Mouse (Mus musculus) bone marrow macrophage, adult 2 months (primary cell): ENCODE data around the gene Nckap5l. TPM values are rescaled to one million over a fixed set of nuclear protein-coding genes. Genes with fewer than 3 reads are reported as not detected.
A peak's percentile ranks its signal among the peaks of the same experiment; 100 is the strongest.

Experiments
- H3K27ac ChIP-seq: 2 replicates; pipeline ENCODE4 v1.5.1; 2012; ENCODE audit warnings: low read depth, low read length; ENCODE audit not compliant: insufficient read depth
- H3K4me1 ChIP-seq: 2 replicates; pipeline ENCODE4 v1.6.1; 2012; ENCODE audit warnings: low read length; ENCODE audit not compliant: control insufficient read depth, insufficient read depth
- H3K4me3 ChIP-seq: 2 replicates; pipeline ENCODE4 v1.5.1; 2012; ENCODE audit warnings: mild to moderate bottlenecking, low read length, moderate library complexity; ENCODE audit not compliant: insufficient read depth
- CTCF ChIP-seq: IDR thresholded peaks from 2 replicates; pipeline ENCODE4 v1.5.1; 2012; ENCODE audit warnings: low read depth, mild to moderate bottlenecking, low read length, moderate library complexity
- POLR2A ChIP-seq: IDR thresholded peaks from 2 replicates; pipeline ENCODE4 v1.6.1; 2012; ENCODE audit warnings: mild to moderate bottlenecking, low read depth, low read length, borderline replicate concordance
- polyA plus RNA-seq: library from polyadenylated mRNA; stranded (reverse); fragments of >200 nt; gene quantifications from 2 replicates; pipeline ENCODE4 v1.2.4, GENCODE M21; 2012; ENCODE audit not compliant: missing spikeins, insufficient read depth, insufficient read length

The Nckap5l gene
- polyA plus RNA-seq, 1 experiment = 4.0 TPM

DNA sequence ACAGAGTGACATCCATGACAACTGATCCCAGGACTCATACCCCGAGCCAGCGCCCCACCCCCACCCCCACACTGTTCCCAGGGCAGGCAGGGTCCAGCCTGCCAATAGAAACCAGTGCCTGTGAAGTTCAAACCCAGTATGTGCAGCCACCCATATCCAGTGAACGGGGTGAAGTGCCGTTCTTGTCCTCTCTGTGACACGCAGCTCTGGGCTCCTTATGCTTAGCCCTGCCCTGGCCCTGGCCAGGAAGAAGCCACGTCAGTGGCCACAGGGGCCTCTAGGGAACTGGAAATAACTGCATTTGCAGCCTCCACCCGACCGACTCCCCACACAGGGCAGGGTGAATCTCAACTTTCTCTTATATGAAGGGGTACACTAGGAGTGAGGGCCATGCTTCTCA lies 25.6 kb downstream of the Nckap5l start:
- TF ChIP-seq POLR2A (no peak), CTCF (no peak)
- Histone ChIP-seq H3K4me1 (peaks cover 8% of the 10 kb centered on the region), H3K4me3 (no peak overlapping the region), H3K27ac (no peak overlapping the region)

DNA sequence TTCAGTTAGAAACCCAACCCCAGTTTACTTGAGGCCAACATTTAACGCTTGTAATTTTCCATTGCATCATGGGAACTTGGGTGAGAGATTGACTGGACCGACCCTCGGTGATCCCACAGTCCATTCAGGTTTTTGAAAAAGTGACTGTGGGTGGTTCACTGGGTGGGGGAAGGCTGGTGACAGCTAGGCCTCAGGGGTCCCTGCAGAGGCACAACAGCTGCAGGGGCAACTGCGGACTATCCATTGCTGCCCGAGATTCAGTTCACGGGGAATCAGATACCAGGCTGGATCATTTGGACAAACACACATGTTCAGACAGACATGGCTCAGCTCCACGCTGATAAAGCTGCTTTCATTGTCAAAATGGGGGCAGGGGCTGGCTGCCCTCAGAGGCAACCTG lies 26.0 kb downstream of the Nckap5l start:
- Histone ChIP-seq H3K27ac (no peak overlapping the region), H3K4me1 (peaks cover 8% of the 10 kb centered on the region), H3K4me3 (no peak overlapping the region)
- no peak for TF ChIP-seq POLR2A
- no peak for TF ChIP-seq CTCF

DNA sequence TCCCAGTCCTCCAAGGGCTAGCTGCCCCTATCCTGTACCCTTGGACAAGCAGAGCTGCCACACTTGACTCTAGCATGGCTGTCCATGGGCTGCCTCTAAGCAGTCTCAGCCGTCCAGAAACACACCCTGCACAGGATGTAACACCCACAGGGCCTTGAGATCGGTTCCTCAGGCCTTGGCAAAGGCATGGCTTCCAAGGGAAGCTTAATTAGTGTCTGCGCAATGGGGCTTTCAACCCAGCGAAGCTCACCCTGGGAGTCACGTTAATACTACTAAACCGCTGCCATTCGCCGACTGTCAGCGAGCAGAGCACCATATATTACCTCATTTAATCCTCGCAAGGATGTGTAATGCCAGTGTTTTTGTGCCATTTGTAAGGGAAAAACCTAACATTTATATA lies 26.5 kb downstream of the Nckap5l start:
- Histone ChIP-seq H3K4me1 (peaks cover 8% of the 10 kb centered on the region), H3K27ac (no peak overlapping the region), H3K4me3 (no peak overlapping the region)
- TF ChIP-seq POLR2A = no peak

DNA sequence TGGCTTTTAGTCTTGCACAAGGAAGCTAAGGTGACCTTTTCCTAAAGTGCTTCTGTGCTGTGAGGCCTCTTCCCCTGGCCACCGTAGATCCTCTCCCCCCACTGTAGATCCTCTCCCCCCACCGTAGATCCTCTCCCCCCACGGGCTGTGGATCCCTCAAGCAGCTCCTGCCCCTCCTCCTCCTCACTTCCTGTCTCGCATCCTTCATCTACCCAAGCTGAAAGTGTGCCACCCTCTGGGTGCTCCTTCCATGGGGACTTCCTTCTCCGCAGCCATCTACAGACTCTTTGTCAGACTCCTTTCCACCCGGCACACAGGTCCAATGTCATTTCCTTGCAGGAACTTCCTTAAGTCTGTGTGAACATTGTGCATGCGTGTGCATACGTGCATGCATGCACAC lies 27.2 kb downstream of the Nckap5l start:
- no peak overlapping the region for H3K4me3 ChIP-seq
- no peak for TF ChIP-seq CTCF
- no peak for TF ChIP-seq POLR2A
- no peak overlapping the region for H3K27ac ChIP-seq
- peaks cover 11% of the 10 kb centered on the region for H3K4me1 ChIP-seq

DNA sequence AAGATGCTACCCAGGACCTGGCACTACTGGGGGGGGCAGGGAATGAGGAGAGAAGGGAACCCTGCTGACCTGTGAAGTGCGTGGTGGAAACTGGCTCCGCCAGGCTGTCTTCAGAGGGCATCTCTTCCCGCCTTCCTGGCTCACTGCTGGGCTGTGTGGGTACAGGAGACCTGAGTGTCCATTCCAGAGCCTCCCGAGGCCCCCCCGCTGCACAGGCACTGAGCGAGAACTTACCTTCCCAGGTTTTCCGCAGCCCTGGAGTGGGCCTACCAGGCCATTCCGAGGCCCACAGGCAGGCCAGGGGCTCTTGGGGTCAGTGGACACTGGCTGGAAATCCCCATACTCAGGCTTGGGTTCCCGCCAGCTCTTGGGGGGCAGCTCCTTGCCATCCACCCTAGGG lies 33.7 kb downstream of the Nckap5l start:
- TF ChIP-seq POLR2A (no peak), CTCF (no peak)
- Histone ChIP-seq H3K27ac (peak overlapping the region; percentile 85), H3K4me3 (0 out of 2 replicates have a peak overlapping the region, but pooled peaks have one; percentile 1), H3K4me1 (peaks cover 52% of the 10 kb centered on the region)

DNA sequence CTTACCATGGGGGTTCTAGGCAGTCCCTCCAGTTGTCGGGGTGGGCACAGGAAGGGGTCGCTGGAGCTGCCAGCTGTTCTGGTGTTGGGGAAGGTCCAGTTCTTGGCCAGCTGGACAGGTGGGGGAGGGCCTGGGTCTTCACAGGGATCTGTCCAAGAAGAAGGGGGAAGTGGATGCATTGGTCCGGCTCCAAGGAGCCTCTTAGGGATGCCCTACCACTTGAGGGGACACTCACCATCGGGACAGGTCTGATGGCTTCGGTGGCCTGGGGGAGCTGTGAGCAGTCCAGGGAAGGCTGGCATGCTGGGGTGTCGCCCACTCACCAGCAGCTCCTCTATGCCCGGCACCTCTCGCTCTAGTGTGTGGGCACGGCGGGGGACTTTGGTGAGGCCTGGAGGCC lies 34.4 kb downstream of the Nckap5l start:
- no peak overlapping the region for H3K4me3 ChIP-seq
- 0 out of 2 replicates have a peak overlapping the region, but pooled peaks have one; percentile 85 for H3K27ac ChIP-seq
- H3K4me1 ChIP-seq = peaks cover 52% of the 10 kb centered on the region
- no peak for TF ChIP-seq POLR2A
- no peak for TF ChIP-seq CTCF

DNA sequence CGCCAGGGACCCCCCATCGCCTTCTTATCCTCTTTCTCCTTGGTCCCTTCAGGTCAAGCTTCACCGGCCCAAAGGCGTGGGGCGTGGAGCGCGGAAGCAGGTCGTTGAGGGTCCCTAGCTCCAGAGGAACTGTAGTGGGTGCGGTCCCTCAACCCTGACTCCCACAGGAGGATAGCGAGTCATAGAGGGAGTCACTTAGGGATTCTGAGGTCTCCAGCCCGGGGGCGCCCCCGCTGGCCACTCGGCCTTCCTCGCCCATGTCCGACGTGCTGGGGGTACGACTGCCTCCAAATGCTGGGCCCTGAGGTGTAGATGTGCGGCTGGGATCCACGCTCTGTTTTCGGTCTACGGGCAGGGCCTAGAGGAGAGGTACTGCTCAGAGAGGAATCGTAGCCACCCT lies 35.0 kb downstream of the Nckap5l start:
- TF ChIP-seq POLR2A (no peak), CTCF (no peak)
- peaks cover 52% of the 10 kb centered on the region for H3K4me1 ChIP-seq
- H3K27ac ChIP-seq = no peak overlapping the region
- H3K4me3 ChIP-seq = no peak overlapping the region

DNA sequence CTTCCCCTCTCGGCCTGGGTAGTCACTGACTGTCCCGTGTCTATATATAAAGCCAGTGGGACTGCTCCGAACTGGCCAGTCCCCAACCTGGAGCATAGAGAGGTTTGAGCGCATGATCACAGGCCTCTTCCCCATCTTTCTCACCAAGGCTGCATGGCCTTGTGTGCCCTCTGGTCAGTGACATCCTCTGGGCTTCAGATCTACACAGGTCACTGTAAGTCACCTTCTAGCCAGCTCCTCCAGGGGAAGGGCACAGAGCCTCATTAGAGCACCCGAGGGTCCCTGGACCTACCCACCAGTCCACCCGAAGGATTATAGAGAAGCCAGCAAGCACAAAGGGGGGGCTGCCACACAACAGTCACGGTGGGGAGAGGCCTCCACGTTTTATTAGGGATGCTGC lies 35.9 kb downstream of the Nckap5l start:
- peak overlapping the region; percentile 24; the same call in 1 of the 2 replicates for H3K27ac ChIP-seq
- no peak overlapping the region for H3K4me3 ChIP-seq
- TF ChIP-seq CTCF (no peak), POLR2A (no peak)
- peaks cover 52% of the 10 kb centered on the region for H3K4me1 ChIP-seq

DNA sequence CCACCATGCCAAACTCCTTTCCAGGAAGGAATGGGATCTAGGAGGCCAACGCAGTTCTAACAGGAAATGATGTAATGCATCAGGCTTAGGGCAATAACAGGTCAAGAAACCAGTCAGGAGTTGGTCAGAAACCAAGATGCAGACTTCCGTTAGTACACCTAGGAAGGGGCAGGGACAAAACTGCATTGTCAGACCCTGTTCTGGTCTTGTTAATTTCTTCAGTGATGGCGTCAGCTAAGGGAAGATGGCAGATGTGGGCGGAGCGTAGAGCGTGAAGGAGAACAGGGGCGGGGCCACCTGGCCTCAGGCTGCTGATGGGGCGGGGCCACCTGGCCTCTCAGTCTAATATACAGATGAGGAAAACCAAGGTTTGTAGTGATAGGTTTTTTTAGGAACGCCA lies 36.4 kb downstream of the Nckap5l start:
- H3K4me3 ChIP-seq = no peak overlapping the region
- H3K4me1 ChIP-seq = peaks cover 52% of the 10 kb centered on the region
- H3K27ac ChIP-seq = peak overlapping the region; percentile 13; the same call in 1 of the 2 replicates
- no peak for TF ChIP-seq CTCF
- TF ChIP-seq POLR2A = no peak

DNA sequence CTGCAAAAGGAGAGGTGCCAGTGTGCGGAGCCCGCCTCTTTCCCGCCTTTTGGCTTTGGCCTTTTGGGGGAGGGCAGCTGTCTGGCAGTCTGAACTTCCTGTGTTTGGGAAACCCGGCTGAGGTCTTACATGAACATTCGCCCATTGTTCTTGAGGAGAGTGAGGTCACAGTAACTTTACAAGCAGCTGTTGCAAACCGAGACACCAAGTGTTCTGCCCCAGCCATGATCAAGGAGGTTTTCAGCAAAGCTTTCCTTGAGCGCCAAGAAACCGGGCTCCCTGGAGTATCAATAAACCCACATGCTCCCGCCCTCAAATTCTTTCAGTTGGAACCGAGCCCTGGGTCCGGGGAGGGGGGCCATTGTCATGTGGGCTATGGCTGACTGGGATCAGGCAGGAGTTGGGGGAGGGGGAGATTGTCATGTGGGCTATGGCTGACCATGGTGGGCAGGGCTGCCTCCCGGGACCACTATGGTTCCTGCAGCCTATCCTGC lies 37.0 kb downstream of the Nckap5l start:
- peaks cover 51% of the 10 kb centered on the region for H3K4me1 ChIP-seq
- H3K27ac ChIP-seq = peak overlapping the region; percentile 13; the same call in 1 of the 2 replicates
- no peak overlapping the region for H3K4me3 ChIP-seq
- TF ChIP-seq POLR2A (no peak), CTCF (no peak)

DNA sequence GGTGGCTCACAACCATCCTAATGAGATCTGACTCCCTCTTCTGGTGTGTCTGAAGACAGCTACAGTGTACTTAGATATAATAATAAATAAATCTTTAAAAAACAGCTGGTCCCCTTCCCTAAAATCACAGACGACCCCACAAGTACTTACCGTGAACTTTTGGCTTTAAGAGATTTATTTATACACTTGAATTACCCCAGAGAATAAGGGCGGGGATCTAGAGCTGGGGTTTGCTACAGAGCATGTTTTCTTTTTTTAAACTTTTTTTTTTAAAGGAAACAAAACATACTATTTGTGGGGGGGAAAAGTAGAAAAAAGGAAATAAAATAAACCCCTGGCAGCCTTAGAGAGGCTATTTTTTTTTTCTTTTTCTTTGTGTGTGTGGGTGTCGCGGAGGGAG lies 37.4 kb downstream of the Nckap5l start:
- TF ChIP-seq CTCF (no peak), POLR2A (no peak)
- H3K27ac ChIP-seq = no peak overlapping the region
- no peak overlapping the region for H3K4me3 ChIP-seq
- peaks cover 46% of the 10 kb centered on the region for H3K4me1 ChIP-seq
